Comparison of ENCODE assay signal across 9 mouse cellular contexts in the genomic region with DNA sequence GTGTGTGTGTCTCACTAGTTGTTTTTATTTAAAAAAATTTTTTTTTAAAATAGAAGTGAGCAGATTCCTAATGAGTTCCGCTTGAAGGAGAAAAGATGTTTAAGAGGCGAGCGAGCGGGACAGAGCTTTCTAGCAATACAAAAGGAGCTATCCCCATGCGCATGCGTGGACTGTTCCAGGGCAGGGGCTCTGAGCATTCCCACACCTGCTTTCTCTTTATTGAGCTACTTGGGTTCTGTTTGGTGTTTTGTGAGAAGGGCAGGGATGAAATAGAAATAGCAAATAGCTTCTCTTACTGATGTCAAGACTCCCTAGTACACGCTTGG. TPM values are rescaled to one million over a fixed set of nuclear protein-coding genes. Genes with fewer than 3 reads are reported as not detected.
A peak's percentile ranks its signal among the peaks of the same experiment; 100 is the strongest.
DNase-seq lines count a peak whose midpoint lies in the region; ATAC-seq lines count a peak whose summit lies in the region.
"Had no signal": no experiment of that assay in that cellular context is flagged by ENCODE, and none has a peak within 500 bp of the region (broad histone marks: within the 10 kb centered on the region; RNA-seq: fewer than 3 reads in every experiment).

No protein-coding gene starts in this region.

- H3K4me3 ChIP-seq in forebrain, embryonic 12.5 days (replicated peaks), result no peak overlapping the region
- H3K4me3 ChIP-seq in midbrain, embryonic 10.5 days, result peak overlapping the region; percentile 5; the same call in 1 of the 2 replicates

- peaks cover 4% of the 10 kb centered on the region; the same call in 1 of the 2 replicates for H3K36me3 ChIP-seq in forebrain, embryonic 12.5 days (replicated peaks)
- H3K36me3 ChIP-seq in midbrain, embryonic 10.5 days, result peaks cover 17% of the 10 kb centered on the region; the same call in 1 of the 2 replicates
- H3K36me3 ChIP-seq: G1E had no signal

- peaks cover 4% of the 10 kb centered on the region; the same call in 1 of the 2 replicates for H3K27me3 ChIP-seq in forebrain, embryonic 12.5 days
- H3K27me3 ChIP-seq in midbrain, embryonic 10.5 days (ENCODE audit: low read depth, poor library complexity, severe bottlenecking), result no peaks in the 10 kb centered on the region

- H3K9me3 ChIP-seq in forebrain, embryonic 12.5 days, result no peaks in the 10 kb centered on the region
- H3K9me3 ChIP-seq in midbrain, embryonic 10.5 days (replicated peaks), result no peaks in the 10 kb centered on the region

- H3K9ac ChIP-seq in forebrain, embryonic 12.5 days, result no peak overlapping the region

- H3K4me2 ChIP-seq in forebrain, embryonic 12.5 days, result peak overlapping the region; percentile 30

- intact Hi-C loops in heart, postnatal 14 days (cut with DNase I), result no loop called here

- peaks cover 22% of the 10 kb centered on the region for H3K4me1 ChIP-seq in forebrain, embryonic 12.5 days
- H3K4me1 ChIP-seq in midbrain, embryonic 10.5 days, result peaks cover 19% of the 10 kb centered on the region

- 4% methylated on average over 7 of the region's 7 CpGs for WGBS in forebrain, embryonic 12.5 days
- WGBS in midbrain, embryonic 10.5 days, result 12% methylated on average over 7 of the region's 7 CpGs

- ATAC-seq in forebrain, embryonic 12.5 days (ENCODE audit: low FRiP score), result peak; percentile 85
- no peak for ATAC-seq in activated CD4-positive, CD25-positive, alpha-beta regulatory T cell, adult 4 months
- ATAC-seq in erythroid progenitor cell, adult 5-6 weeks (replicated peaks; ENCODE audit: low FRiP score, poor library complexity, severe bottlenecking), result no peak

- H3K27ac ChIP-seq in forebrain, embryonic 12.5 days, result peak overlapping the region; percentile 77
- H3K27ac ChIP-seq in midbrain, embryonic 10.5 days (replicated peaks), result peak overlapping the region; percentile 74

- DNase-seq in heart, postnatal 14 days, result peak; percentile 10 to 14
- DNase-seq in heart, postnatal 4 days, result no peak
- DNase-seq in adrenal gland, postnatal 36 days, result peak; percentile 52 to 53
- peak; percentile 75 for DNase-seq in midbrain, embryonic 10.5 days (ENCODE audit: low spot score)
- DNase-seq in heart, adult 9 months (ENCODE audit: low spot score in 2 of 2), result no peak

RNA-seq across cellular contexts. Expression of a gene that starts 45.0 kb away (rescaled TPM):
- 1 to 10 TPM; 6.0 to 7.7 TPM for total RNA-seq in heart, postnatal 14 days (2021)
- total RNA-seq in heart, postnatal 4 days (2021), result 1 to 10 TPM; 7.2 to 8.2 TPM
- total RNA-seq in adrenal gland, postnatal 36 days (2021), result 10 to 100 TPM; 15.2 to 26.3 TPM
- 17.7 and 19.1 TPM in 2 replicates for polyA plus RNA-seq in forebrain, embryonic 12.5 days (2016; fragmentation: Nextera tagmentation; extraction: Ambion mirVana)
- polyA plus RNA-seq in midbrain, embryonic 10.5 days (2016; fragmentation: Nextera tagmentation; extraction: Ambion mirVana), result 13.3 and 16.5 TPM in 2 replicates
- not detected for polyA plus RNA-seq in activated CD4-positive, CD25-positive, alpha-beta regulatory T cell, adult 4 months (2017; shearing (Covaris generic))
- not detected in 2 replicates for total RNA-seq in erythroid progenitor cell, adult 5-6 weeks (2015; ENCODE audit: low replicate concordance)
- not detected in 2 replicates for total RNA-seq in erythroid progenitor cell, adult 5-6 weeks (2017; ENCODE audit: low replicate concordance)
- polyA plus RNA-seq: G1E had no signal

Comparison
In these comparisons a context has a peak if more than half of its experiments do, and no peak if none do; other contexts are left out.
1. DNase-seq: peak in heart, postnatal 14 days (2 of 2), adrenal gland, postnatal 36 days (2 of 2) and midbrain, embryonic 10.5 days (single experiment); none in heart, postnatal 4 days (single experiment) and heart, adult 9 months (0 of 2).
2. RNA of a gene that starts 45.0 kb away (total RNA-seq): 15.2 to 26.3 TPM in adrenal gland, postnatal 36 days, 7.2 to 8.2 TPM in heart, postnatal 4 days and 6.0 to 7.7 TPM in heart, postnatal 14 days; not detected in erythroid progenitor cell, adult 5-6 weeks; every median in the first group is over 4 times any median in the second.